Mouse (Mus musculus) layer of hippocampus, adult 18-20 months (tissue): Measurements from ENCODE around the gene Thrb. TPM values are rescaled to one million over a fixed set of nuclear protein-coding genes. Genes with fewer than 3 reads are reported as not detected.
A peak's percentile ranks its signal among the peaks of the same experiment; 100 is the strongest.
"Not testable (repeated sequence)": the region's sequence is repeated elsewhere in the genome, so short reads cannot be mapped to it uniquely, and the experiment has no call there.

ENCODE experiments used
- DNase-seq, 2 experiments: peaks; one replicate each; pipeline ENCODE4 v3.0.0; 2022; ENCODE audit warnings: low spot score in 2 of 2
- total RNA-seq, 2 experiments: library from RNA; stranded (reverse); gene quantifications; 2 replicates each; pipeline ENCODE4 v1.2.3; 2021

Gene Thrb
- total RNA-seq, 2 experiments from 2014 or later = 51.3 to 58.7 TPM

DNA sequence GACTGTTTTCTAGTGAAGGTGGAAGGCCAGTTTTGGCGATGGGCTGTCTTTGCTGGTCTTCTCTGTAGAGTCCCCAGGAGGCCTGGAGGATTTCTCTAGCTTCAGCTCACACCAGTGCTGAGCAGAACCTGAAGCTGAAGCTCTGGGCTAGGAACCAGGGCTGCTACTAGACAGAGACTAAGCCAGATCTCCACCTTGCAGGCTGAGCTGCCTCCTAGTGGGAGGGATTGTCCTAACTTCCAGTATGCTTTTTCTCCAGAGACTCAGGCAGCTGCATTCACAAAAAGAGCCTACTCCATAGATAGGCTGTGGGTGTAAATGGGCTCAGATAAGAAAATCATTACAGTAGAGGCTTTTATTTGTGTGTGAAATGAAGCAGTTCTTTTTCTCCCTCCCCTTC lies 267.4 kb downstream of the Thrb start:
- DNase-seq = peak; percentile 57 to 86

- DNase-seq = no peak
These were observed 269.5 kb downstream of the Thrb start for GRCm38 (mm10) chr14:17929585-17929984.

- no peak for DNase-seq
These were observed 273.4 kb downstream of the Thrb start for GRCm38 (mm10) chr14:17933475-17933874.

DNA sequence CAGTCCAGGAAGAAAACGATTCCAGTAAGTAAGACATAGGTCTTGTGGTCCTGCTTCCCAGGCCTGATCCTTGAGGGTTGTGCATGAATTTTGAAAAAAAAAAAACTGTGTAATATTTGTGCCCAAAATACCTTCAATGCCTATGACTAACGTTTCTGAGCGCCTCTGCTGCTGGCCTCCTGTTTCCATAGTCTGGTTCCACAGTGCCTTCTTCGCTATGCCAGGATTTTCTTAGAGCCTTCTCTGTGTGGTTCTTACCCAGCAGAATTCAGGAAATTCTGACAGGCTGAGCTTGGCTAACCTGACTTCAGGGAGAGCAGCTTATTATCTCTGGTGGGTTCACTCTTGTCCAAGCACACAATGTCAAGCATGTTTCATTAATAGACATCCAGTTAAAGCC lies 274.7 kb downstream of the Thrb start:
- DNase-seq = not testable (repeated sequence)

GRCm38 (mm10) chr14:17954038-17954437 lies 294.0 kb downstream of the Thrb start:
- DNase-seq = no peak

DNA sequence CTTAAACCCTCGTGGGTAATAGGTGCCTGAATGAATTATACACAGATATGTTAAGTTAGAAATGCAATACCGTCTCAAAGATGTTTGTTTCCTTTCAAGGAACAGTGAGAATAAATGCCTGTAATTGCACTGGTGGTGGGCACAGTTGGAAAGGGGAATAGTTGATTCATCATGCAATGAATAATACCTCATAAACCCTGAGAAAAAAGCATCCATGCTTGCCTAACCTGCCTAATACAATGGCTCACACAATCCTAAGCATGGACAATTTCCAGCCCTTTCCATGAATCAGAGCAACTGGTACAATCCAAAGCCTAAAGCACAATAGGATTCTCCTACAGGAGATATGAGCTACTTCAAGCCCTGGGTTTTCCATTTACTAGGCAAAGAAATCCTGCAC lies 299.8 kb downstream of the Thrb start:
- DNase-seq = no peak

GRCm38 (mm10) chr14:17967117-17967726 lies 307.2 kb downstream of the Thrb start:
- DNase-seq = peak in 1 of 2 experiments; percentile 68

DNA sequence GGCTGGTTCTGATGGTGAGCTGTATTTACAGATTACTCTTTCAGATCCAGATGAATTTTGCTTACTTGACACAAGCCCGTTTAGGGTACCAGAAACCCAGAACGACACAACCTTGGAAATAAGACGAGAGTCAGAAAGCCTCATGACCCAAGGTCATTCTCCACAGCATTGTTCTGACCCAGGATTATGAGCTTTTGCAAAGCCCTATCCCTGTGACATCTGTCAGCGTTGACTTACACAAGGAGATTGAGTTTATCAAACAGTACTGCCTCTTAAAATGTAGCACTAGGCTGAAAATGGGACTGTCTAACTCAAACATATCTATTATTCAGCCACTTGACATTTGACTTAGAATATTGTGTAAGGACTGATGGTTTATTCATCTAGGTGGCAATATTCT lies 312.1 kb downstream of the Thrb start:
- DNase-seq = no peak

- no peak for DNase-seq
These were observed 312.6 kb downstream of the Thrb start for GRCm38 (mm10) chr14:17972665-17973064.

- DNase-seq = no peak
These were observed 315.7 kb downstream of the Thrb start for GRCm38 (mm10) chr14:17975786-17976185.

GRCm38 (mm10) chr14:17978259-17978658 lies 318.2 kb downstream of the Thrb start:
- no peak for DNase-seq

- no peak for DNase-seq
These were observed 321.2 kb downstream of the Thrb start for GRCm38 (mm10) chr14:17981258-17981657.

GRCm38 (mm10) chr14:17982017-17982416 lies 322.0 kb downstream of the Thrb start:
- no peak for DNase-seq

DNA sequence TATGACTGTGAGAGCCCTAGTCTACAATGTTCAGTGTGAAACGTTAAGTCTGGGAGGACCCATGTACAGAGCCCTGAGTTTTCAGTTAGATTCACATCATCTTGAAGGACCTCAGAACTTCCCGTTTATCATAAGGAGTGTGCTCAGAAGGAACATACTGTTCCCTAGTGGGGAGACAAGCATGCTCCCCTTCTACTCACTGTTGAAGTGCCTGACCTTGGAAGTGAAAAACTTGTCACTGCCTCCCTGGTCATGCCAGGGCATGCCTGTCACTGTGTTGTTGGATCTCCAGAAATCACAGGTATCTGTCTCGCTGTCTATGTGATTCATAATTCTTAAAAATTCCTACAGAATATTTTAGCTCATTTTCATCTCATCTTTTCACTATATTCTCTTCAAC lies 323.3 kb downstream of the Thrb start:
- no peak for DNase-seq

DNA sequence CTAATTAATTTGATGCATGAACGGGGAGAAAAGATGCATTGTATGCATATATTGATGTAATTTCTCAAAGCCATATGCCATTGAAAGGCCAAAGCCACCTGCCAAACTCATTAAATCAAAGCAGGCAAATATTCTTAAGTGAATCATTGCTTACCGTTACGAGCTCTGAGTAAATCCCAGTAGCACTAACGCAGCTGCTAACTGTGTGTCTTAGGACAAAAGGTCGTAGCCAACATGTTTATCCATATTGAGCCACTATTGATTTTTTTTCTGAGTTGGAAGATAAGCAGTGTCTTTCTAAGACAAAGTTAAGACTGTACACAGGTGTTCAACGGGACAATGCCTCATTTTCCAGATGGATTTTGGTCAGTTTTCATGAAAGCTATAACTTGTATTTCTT lies 323.8 kb downstream of the Thrb start:
- DNase-seq = no peak

DNA sequence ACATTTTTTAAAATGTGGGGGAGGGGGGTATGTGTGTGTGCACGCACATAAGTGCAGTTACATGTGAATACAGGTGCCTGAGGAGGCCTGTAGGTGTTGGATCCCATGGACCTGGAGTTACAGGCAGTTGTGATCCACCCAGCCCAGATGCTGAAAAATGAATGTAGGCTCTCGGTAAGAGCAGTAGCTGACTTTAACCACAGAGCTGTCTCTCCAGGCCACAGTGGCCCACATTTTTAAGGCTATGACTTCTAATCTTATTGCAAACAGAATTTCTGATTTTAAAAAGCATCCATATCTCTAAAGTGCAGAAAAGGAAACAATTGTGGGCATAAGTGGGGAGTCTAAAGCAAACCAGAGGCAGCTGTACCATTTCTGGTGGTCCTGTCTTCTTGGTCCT lies 328.5 kb downstream of the Thrb start:
- no peak for DNase-seq

- no peak for DNase-seq
These were observed 329.1 kb downstream of the Thrb start for GRCm38 (mm10) chr14:17989182-17989581.

- DNase-seq = no peak
These were observed 330.1 kb downstream of the Thrb start for GRCm38 (mm10) chr14:17990186-17990585.

DNA sequence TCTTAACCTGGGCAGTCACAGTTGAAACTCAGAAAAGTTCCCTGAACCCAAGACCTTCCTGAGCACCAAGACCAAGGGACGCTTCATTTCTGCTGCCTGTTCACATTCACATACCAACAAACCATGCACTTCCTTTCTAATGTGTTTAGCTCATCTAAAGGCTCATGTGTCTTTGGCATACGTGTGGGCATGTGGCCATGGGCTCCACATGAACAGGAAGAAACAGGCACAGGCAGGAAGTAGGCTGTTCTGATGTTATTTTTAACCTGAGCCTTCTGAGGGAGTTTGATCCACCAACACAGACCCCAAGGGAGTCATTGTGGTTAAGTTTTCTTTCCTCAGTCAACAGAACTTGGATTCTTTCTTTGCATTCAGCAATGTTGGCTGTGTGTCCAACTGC lies 341.8 kb downstream of the Thrb start:
- no peak for DNase-seq

DNA sequence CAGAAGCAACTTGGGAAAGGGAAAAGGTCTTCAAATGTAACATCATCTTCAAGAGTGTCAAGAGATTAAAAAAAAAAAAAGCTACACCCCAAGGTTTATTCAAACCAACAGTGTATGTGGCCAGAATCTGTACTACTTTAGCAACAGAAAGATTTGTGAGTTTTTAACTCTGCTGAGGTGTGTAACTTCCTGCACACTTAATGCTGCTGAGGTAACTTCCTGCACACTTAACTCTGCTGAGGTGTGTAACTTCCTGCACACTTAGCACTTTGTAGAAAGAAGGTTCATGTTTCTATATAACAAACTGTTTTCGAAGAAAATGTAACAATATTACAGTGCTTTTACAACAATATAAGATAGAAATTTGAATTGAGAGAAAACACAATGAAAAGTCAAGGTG lies 343.6 kb downstream of the Thrb start:
- no peak for DNase-seq

GRCm38 (mm10) chr14:18008524-18008923 lies 348.5 kb downstream of the Thrb start:
- DNase-seq = no peak

GRCm38 (mm10) chr14:18016604-18017003 lies 356.5 kb downstream of the Thrb start:
- DNase-seq = no peak

GRCm38 (mm10) chr14:18020128-18020527 lies 360.1 kb downstream of the Thrb start:
- no peak for DNase-seq

DNA sequence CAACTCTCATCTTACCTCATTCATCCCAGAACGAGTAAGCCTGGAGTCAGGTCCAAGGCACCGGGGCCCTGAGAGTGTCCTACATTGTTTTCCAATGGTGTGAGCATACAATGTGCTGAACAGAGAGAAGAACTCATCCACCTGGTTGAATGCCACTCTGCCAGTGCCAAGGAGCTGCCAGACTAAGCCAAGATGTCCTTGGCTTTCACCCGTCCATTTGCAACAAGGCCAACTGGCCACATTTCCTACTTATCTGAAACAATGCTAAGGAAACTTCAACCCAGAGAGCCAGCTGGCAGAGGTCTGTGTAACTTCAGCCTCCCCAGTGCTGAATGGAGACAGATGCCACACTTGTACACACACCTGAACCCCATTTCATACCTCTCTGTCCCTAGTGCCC lies 360.6 kb downstream of the Thrb start:
- no peak for DNase-seq
